ENCODE assay signal across 8 mouse cellular contexts in the genomic region with DNA sequence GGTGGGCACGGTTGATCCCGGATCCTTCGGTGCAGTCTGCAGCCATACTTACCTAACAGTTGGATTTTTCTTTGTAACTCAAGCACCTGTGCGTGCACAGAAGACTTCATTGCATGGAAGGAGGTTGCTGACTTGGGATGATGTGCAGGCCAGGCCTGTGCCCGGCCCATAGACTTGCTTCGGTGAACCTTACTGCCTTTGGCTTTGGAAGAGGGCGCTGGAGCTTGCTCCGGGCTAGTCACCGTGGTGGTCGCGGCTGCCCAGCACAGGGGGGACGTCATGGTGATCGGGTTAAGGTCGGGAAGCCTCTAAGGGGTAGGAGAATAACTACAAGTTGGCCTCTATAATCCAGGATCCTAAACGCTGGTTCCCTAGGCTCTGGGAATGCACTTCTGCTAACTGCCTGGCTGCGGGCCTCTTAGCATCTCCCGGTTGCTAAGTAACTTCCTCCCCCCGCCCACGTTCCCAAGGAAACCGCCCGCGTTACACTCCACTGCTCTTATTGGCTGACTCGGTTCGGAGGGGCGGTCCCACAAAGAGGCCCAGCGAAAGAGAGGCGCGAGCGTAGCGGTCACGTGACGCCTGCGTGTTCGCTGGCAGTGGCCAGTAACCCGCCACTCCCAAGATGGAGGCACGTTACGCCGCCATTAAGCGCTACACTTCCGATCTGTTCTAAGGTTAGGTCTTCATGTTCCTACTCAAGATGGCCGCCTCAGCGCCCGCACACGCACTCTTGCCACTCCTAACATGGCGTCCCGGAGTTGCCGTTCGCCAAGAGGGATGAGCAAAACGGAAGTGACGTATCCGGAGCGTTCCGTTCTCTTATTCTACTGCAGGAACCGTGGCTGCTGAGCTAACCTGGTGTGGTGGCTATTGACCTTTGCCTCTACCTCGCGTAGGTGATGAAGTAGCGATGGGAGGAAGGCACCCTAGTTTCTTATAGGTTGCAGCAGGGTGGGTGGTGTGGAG. TPM values are rescaled to one million over a fixed set of nuclear protein-coding genes. Genes with fewer than 3 reads are reported as not detected.
DNase-seq lines count a peak whose midpoint lies in the region; ATAC-seq and TF ChIP-seq lines count a peak whose summit lies in the region.

A gene (minus strand): TSS at position 441 of the 969 bp plus-strand sequence.
A gene (plus strand): TSS at position 613 of the 969 bp plus-strand sequence.

- H3K27ac ChIP-seq in ES-Bruce4 (ENCODE audit: insufficient read depth, low read length): peak within 1 kb of the TSS; percentile 11
- peak within 1 kb of the TSS; percentile 66 for H3K27ac ChIP-seq in forebrain, embryonic 13.5 days
- peak within 1 kb of the TSS; percentile 62 for H3K27ac ChIP-seq in liver, postnatal 0 days (ENCODE audit: low read depth)
- peak within 1 kb of the TSS; percentile 73 for H3K27ac ChIP-seq in neural tube, embryonic 14.5 days (ENCODE audit: low read depth, low read length)

- peak within 1 kb of the TSS; percentile 38 for H3K9ac ChIP-seq in ES-Bruce4 (ENCODE audit: low read depth, poor library complexity, severe bottlenecking)
- H3K9ac ChIP-seq in forebrain, embryonic 13.5 days: peak within 1 kb of the TSS; percentile 73
- peak within 1 kb of the TSS; percentile 63 for H3K9ac ChIP-seq in liver, postnatal 0 days (replicated peaks)
- H3K9ac ChIP-seq in neural tube, embryonic 14.5 days (replicated peaks; ENCODE audit: low read depth, low read length): peak within 1 kb of the TSS; percentile 60

- H3K4me1 ChIP-seq in ES-Bruce4 (ENCODE audit: control insufficient read depth, insufficient read depth, low read length): no peaks in the 10 kb centered on the region
- H3K4me1 ChIP-seq in forebrain, embryonic 13.5 days: peaks cover 37% of the 10 kb centered on the region
- peaks cover 9% of the 10 kb centered on the region; the same call in 1 of the 2 replicates for H3K4me1 ChIP-seq in liver, postnatal 0 days (ENCODE audit: insufficient read depth)
- H3K4me1 ChIP-seq in neural tube, embryonic 14.5 days (ENCODE audit: control insufficient read depth, insufficient read depth, low read length): peaks cover 21% of the 10 kb centered on the region

- TF ChIP-seq EP300 in ES-Bruce4 (IDR thresholded peaks at IDR 0.05; ENCODE audit: insufficient read depth, low read depth, low read length): peak; percentile 34; the same call in 1 of the 2 replicates
- TF ChIP-seq EP300 in liver, postnatal 0 days (IDR thresholded peaks at IDR 0.05; ENCODE audit: low read depth): no peak

- DNase-seq in heart, postnatal 10 days: peak; percentile 99 to 100
- peak; percentile 99 for DNase-seq in large intestine, adult 2 months (ENCODE audit: low read depth, low spot score)
- DNase-seq in liver, postnatal 0 days: peak; percentile 98
- peak; percentile 99 for DNase-seq in testis, postnatal 10 days (ENCODE audit: low spot score)

- peaks cover 30% of the 10 kb centered on the region for H3K36me3 ChIP-seq in ES-Bruce4 (ENCODE audit: control insufficient read depth, insufficient read depth, low read length, poor library complexity, severe bottlenecking)
- peaks cover 37% of the 10 kb centered on the region for H3K36me3 ChIP-seq in forebrain, embryonic 13.5 days (ENCODE audit: poor library complexity, severe bottlenecking)
- peaks cover 24% of the 10 kb centered on the region for H3K36me3 ChIP-seq in liver, postnatal 0 days (replicated peaks; ENCODE audit: insufficient read depth, low read length)
- H3K36me3 ChIP-seq in neural tube, embryonic 14.5 days (ENCODE audit: control insufficient read depth, insufficient read depth, low read length): peaks cover 11% of the 10 kb centered on the region; the same call in 1 of the 2 replicates

- TF ChIP-seq CTCF in ES-Bruce4 (IDR thresholded peaks at IDR 0.05; ENCODE audit: low read depth, low read length): no peak
- no peak for TF ChIP-seq CTCF in liver, postnatal 0 days (IDR thresholded peaks at IDR 0.05; ENCODE audit: low read depth)

- H3K9me3 ChIP-seq in ES-Bruce4 (replicated peaks; ENCODE audit: control insufficient read depth, insufficient read depth, low read length, poor library complexity, severe bottlenecking): no peaks in the 10 kb centered on the region
- no peaks in the 10 kb centered on the region for H3K9me3 ChIP-seq in forebrain, embryonic 13.5 days (replicated peaks)
- no peaks in the 10 kb centered on the region for H3K9me3 ChIP-seq in liver, postnatal 0 days (ENCODE audit: low read length)
- H3K9me3 ChIP-seq in neural tube, embryonic 14.5 days (ENCODE audit: control insufficient read depth, low read length): no peaks in the 10 kb centered on the region

- WGBS in forebrain, embryonic 13.5 days: 5% methylated on average over 57 of the region's 57 CpGs
- WGBS in large intestine, adult 2 months: 7% methylated on average over 57 of the region's 57 CpGs
- 8% methylated on average over 57 of the region's 57 CpGs for whole genome bisulfite sequencing in liver, postnatal 0 days (ENCODE audit: insufficient replicate concordance)
- WGBS in neural tube, embryonic 14.5 days: 5% methylated on average over 56 of the region's 57 CpGs

- TF ChIP-seq POLR2A in ES-Bruce4 (IDR thresholded peaks at IDR 0.05; ENCODE audit: insufficient read depth, low read length): peak; percentile 87

- H3K4me2 ChIP-seq in forebrain, embryonic 13.5 days: peak within 1 kb of the TSS; percentile 90
- peak within 1 kb of the TSS; percentile 77 for H3K4me2 ChIP-seq in liver, postnatal 0 days (ENCODE audit: low read depth, low read length)
- H3K4me2 ChIP-seq in neural tube, embryonic 14.5 days (ENCODE audit: low read depth, low read length): peak within 1 kb of the TSS; percentile 74

- intact Hi-C loops in heart, postnatal 10 days (cut with DNase I): no loop called here

- H3K4me3 ChIP-seq in ES-Bruce4 (ENCODE audit: low read depth, low read length): peak within 1 kb of the TSS; percentile 89
- peak within 1 kb of the TSS; percentile 67 for H3K4me3 ChIP-seq in forebrain, embryonic 13.5 days
- peak within 1 kb of the TSS; percentile 62 for H3K4me3 ChIP-seq in liver, postnatal 0 days (ENCODE audit: low read depth, low read length)
- H3K4me3 ChIP-seq in neural tube, embryonic 14.5 days (ENCODE audit: low read depth, low read length): peak within 1 kb of the TSS; percentile 62

- H3K27me3 ChIP-seq in ES-Bruce4 (ENCODE audit: control insufficient read depth, insufficient read depth, low read length, poor library complexity, severe bottlenecking): no peaks in the 10 kb centered on the region
- no peaks in the 10 kb centered on the region for H3K27me3 ChIP-seq in forebrain, embryonic 13.5 days
- H3K27me3 ChIP-seq in liver, postnatal 0 days (ENCODE audit: insufficient read depth, low read length): no peaks in the 10 kb centered on the region
- no peaks in the 10 kb centered on the region for H3K27me3 ChIP-seq in neural tube, embryonic 14.5 days (ENCODE audit: control insufficient read depth, insufficient read depth, low read length)

- peak; percentile 93 for ATAC-seq in cerebellum, adult (ENCODE audit: insufficient number of reproducible peaks, low FRiP score, low TSS enrichment)
- ATAC-seq in forebrain, embryonic 13.5 days: peak; percentile 99
- peak; percentile 99 for ATAC-seq in liver, postnatal 0 days
- peak; percentile 99 for ATAC-seq in neural tube, embryonic 14.5 days (ENCODE audit: low read depth)

RNA-seq across cellular contexts. Expression of the first gene that starts in this region (rescaled TPM):
- 1.6 and 2.8 TPM in 2 replicates for polyA plus RNA-seq in ES-Bruce4 (2011; ENCODE audit: insufficient read depth, insufficient read length, low read depth, missing spikeins)
- 4.0 and 4.6 TPM in 2 replicates for polyA plus RNA-seq in forebrain, embryonic 13.5 days (2015; fragmentation: Nextera tagmentation; extraction: Ambion mirVana)
- total RNA-seq in heart, postnatal 10 days (2021): not detected
- 0.14 and 0.15 TPM in 2 replicates for polyA plus RNA-seq in large intestine, adult 2 months (2012; rRNA removed)
- not detected in 2 replicates for polyA plus RNA-seq in liver, postnatal 0 days (2015; fragmentation: Nextera tagmentation; extraction: Ambion mirVana)
- polyA plus RNA-seq in neural tube, embryonic 14.5 days (2014; fragmentation: Nextera tagmentation; extraction: Ambion mirVana): 2.9 and 5.4 TPM in 2 replicates

RNA-seq across cellular contexts. Expression of the second gene that starts in this region (rescaled TPM):
- polyA plus RNA-seq in ES-Bruce4 (2011; ENCODE audit: insufficient read depth, insufficient read length, low read depth, missing spikeins): 108 and 116 TPM in 2 replicates
- 84.2 and 89.6 TPM in 2 replicates for polyA plus RNA-seq in forebrain, embryonic 13.5 days (2015; fragmentation: Nextera tagmentation; extraction: Ambion mirVana)
- 10 to 100 TPM; 67.7 to 73.7 TPM for total RNA-seq in heart, postnatal 10 days (2021)
- polyA plus RNA-seq in large intestine, adult 2 months (2012; rRNA removed): 127 and 130 TPM in 2 replicates
- 47.0 and 47.6 TPM in 2 replicates for polyA plus RNA-seq in liver, postnatal 0 days (2015; fragmentation: Nextera tagmentation; extraction: Ambion mirVana)
- polyA plus RNA-seq in neural tube, embryonic 14.5 days (2014; fragmentation: Nextera tagmentation; extraction: Ambion mirVana): 74.1 and 77.5 TPM in 2 replicates

Comparison
In these comparisons a context has a peak if more than half of its experiments do, and no peak if none do; other contexts are left out.
1. Peak in every context shown above with its lines: DNase-seq, ATAC-seq, H3K4me3 ChIP-seq and H3K27ac ChIP-seq.
2. H3K27ac ChIP-seq: peak in every context shown above with its lines; median percentile 73 in neural tube, embryonic 14.5 days; 66 in forebrain, embryonic 13.5 days; 62 in liver, postnatal 0 days; 11 in ES-Bruce4.